8 mouse cellular contexts compared by ENCODE assay signal in the genomic region with DNA sequence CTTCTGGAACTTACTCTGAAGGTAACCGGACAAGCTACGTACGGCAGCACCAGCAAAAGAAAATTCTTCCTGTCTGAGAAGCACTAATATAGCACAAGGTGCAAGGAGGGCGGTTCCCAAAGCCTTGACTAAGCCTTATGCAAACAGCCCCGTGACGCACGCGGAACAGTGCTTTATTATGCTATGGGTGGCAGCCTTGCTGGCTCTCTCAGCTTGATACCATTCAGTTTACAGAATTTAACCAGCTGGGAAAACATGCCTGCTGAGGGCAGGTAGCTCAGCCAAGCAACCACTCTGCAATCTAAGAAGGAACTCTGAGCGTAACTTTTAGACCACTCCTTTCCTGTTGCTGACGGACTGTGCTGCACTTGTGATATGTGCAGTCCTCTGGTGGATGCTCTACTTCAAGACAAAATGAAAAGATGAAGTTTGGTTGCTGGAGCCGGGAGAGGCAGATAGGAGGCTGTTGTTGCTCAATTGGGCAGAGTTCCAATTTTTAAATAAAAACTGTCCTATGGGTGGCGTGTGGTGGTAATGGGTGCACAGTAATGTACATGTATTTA. TPM values are rescaled to one million over a fixed set of nuclear protein-coding genes. Genes with fewer than 3 reads are reported as not detected.
DNase-seq lines count a peak whose midpoint lies in the region; ATAC-seq lines count a peak whose summit lies in the region.

No protein-coding gene starts in this region.

- H3K4me3 ChIP-seq in kidney, embryonic 16.5 days (ENCODE audit: low read length): 0 out of 2 replicates have a peak overlapping the region, but pooled peaks have one; percentile 10

- H3K9me3 ChIP-seq in kidney, embryonic 16.5 days (ENCODE audit: low read length): no peaks in the 10 kb centered on the region

- no peaks in the 10 kb centered on the region for H3K36me3 ChIP-seq in kidney, embryonic 16.5 days (ENCODE audit: insufficient read depth, low read length)

- H3K27ac ChIP-seq in kidney, embryonic 16.5 days (ENCODE audit: low read length): 0 out of 2 replicates have a peak overlapping the region, but pooled peaks have one; percentile 18

- peaks cover 27% of the 10 kb centered on the region for H3K4me1 ChIP-seq in kidney, embryonic 16.5 days (ENCODE audit: insufficient read depth, low read length)

- DNase-seq in right cerebral cortex, adult 18-20 months: peak; percentile 70
- DNase-seq in right cerebral cortex, postnatal 10 days (ENCODE audit: low spot score in 2 of 2): no peak
- DNase-seq in c-Kit-negative CD71-positive TER-119-positive erythroid progenitor cells, embryonic 14.5 days (ENCODE audit: low read depth, low spot score): peak; percentile 66
- peak; percentile 85 for DNase-seq in heart, adult 18-20 months
- peak; percentile 71 for DNase-seq in lung, postnatal 14 days
- DNase-seq in spleen, postnatal 14 days (ENCODE audit: low spot score in 2 of 2): peak; percentile 62 to 71
- DNase-seq in cerebellum, adult 11-12 months: no peak

- ATAC-seq in kidney, embryonic 16.5 days (ENCODE audit: low FRiP score, low TSS enrichment): peak; percentile 62; the same call in 1 of the 2 replicates

- peak overlapping the region; percentile 27; the same call in 1 of the 2 replicates for H3K4me2 ChIP-seq in kidney, embryonic 16.5 days (replicated peaks; ENCODE audit: low read depth, low read length)

- no peaks in the 10 kb centered on the region for H3K27me3 ChIP-seq in kidney, embryonic 16.5 days (ENCODE audit: insufficient read depth, low read length)

- WGBS in kidney, embryonic 16.5 days: 42% methylated on average over 12 of the region's 12 CpGs

- H3K9ac ChIP-seq in kidney, embryonic 16.5 days (replicated peaks; ENCODE audit: low read length): no peak overlapping the region

RNA-seq across cellular contexts. Expression of a gene that starts 21.8 kb away (rescaled TPM):
- 10 to 100 TPM; 77.4 to 91.0 TPM for total RNA-seq in heart, adult 18-20 months (2021)
- polyA plus RNA-seq in kidney, embryonic 16.5 days (2015; fragmentation: Nextera tagmentation; extraction: Ambion mirVana): 65.2 and 67.9 TPM in 2 replicates

RNA-seq across cellular contexts. Expression of a gene that starts 21.9 kb away (rescaled TPM):
- under 1 TPM in 1 of 2 experiments, not detected in 1; 0.18 TPM for total RNA-seq in heart, adult 18-20 months (2021)
- 0.36 and 0.39 TPM in 2 replicates for polyA plus RNA-seq in kidney, embryonic 16.5 days (2015; fragmentation: Nextera tagmentation; extraction: Ambion mirVana)

Comparison
In these comparisons a context has a peak if more than half of its experiments do, and no peak if none do; other contexts are left out.
1. DNase-seq: peak in right cerebral cortex, adult 18-20 months (single experiment), c-Kit-negative CD71-positive TER-119-positive erythroid progenitor cells, embryonic 14.5 days (single experiment), heart, adult 18-20 months (2 of 2), lung, postnatal 14 days (single experiment) and spleen, postnatal 14 days (2 of 2); none in right cerebral cortex, postnatal 10 days (0 of 2) and cerebellum, adult 11-12 months (single experiment).